ENCODE assay signal across 8 mouse cellular contexts in genomic region chr11:74546165-74546564, GRCm38 (mm10).
A peak's percentile ranks its signal among the peaks of the same experiment; 100 is the strongest.
DNase-seq lines count a peak whose midpoint lies in the region; ATAC-seq and TF ChIP-seq lines count a peak whose summit lies in the region.

No protein-coding gene starts in this region.

- H3K27me3 ChIP-seq in liver, adult 2 months (ENCODE audit: control insufficient read depth, insufficient read depth, low read length): no peaks in the 10 kb centered on the region

- H3K4me3 ChIP-seq in liver, adult 2 months (ENCODE audit: insufficient read depth, low read depth, low read length): no peak overlapping the region

- H3K36me3 ChIP-seq in liver, adult 2 months (ENCODE audit: control insufficient read depth, insufficient read depth, low read length): no peaks in the 10 kb centered on the region

- no peaks in the 10 kb centered on the region; the same call in 1 of the 2 replicates for H3K4me1 ChIP-seq in liver, adult 2 months (ENCODE audit: control insufficient read depth, insufficient read depth, low read length)

- ATAC-seq in CD4-positive, CD25-positive, alpha-beta regulatory T cell, adult 4 months: no peak

- peak; percentile 54; the same call in 1 of the 2 replicates for TF ChIP-seq CTCF in brain, embryonic 14.5 days (IDR thresholded peaks at IDR 0.05; ENCODE audit: borderline replicate concordance, extremely low read depth, insufficient read depth, insufficient read length)
- TF ChIP-seq CTCF in liver, adult 2 months (IDR thresholded peaks at IDR 0.05; ENCODE audit: low read depth, low read length): peak; percentile 34; the same call in 1 of the 2 replicates

- no peak overlapping the region for H3K9ac ChIP-seq in liver, adult 2 months (ENCODE audit: low read depth, low read length)

- WGBS in liver, adult 2 months: 26% methylated on average over 4 of the region's 4 CpGs

- no peak overlapping the region for H3K27ac ChIP-seq in liver, adult 2 months (replicated peaks; ENCODE audit: insufficient read depth, low read depth, low read length)

- no peaks in the 10 kb centered on the region for H3K79me2 ChIP-seq in liver, adult 2 months (ENCODE audit: control insufficient read depth, insufficient read depth, low read length)

- TF ChIP-seq POLR2A in brain, embryonic 14.5 days (IDR thresholded peaks at IDR 0.05; ENCODE audit: borderline replicate concordance, extremely low read depth, insufficient read depth, insufficient read length, poor library complexity, severe bottlenecking): no peak
- TF ChIP-seq POLR2A in liver, adult 2 months (IDR thresholded peaks at IDR 0.05; ENCODE audit: extremely low read depth, insufficient read depth, low read length): no peak

- DNase-seq in CD4-positive, CD25-positive, alpha-beta regulatory T cell, adult 2 months (ENCODE audit: low read depth, low spot score): peak; percentile 68
- peak; percentile 28 to 55 for DNase-seq in lung, adult 18-20 months
- no peak for DNase-seq in lung, postnatal 25 days (ENCODE audit: low spot score)
- peak; percentile 59 for DNase-seq in brain, embryonic 14.5 days (ENCODE audit: low read depth)
- peak; percentile 59 for DNase-seq in forelimb bud, embryonic 11.5 days (ENCODE audit: low read depth, low spot score)
- DNase-seq in liver, adult 2 months (ENCODE audit: extremely low read depth, low read depth, low spot score): no peak
- DNase-seq in spleen, postnatal 36 days (ENCODE audit: low spot score in 2 of 2): peak; percentile 45 to 53

Comparison
In these comparisons a context has a peak if more than half of its experiments do, and no peak if none do; other contexts are left out.
1. DNase-seq: peak in CD4-positive, CD25-positive, alpha-beta regulatory T cell, adult 2 months (single experiment), lung, adult 18-20 months (2 of 2), brain, embryonic 14.5 days (single experiment), forelimb bud, embryonic 11.5 days (single experiment) and spleen, postnatal 36 days (2 of 2); none in lung, postnatal 25 days (single experiment) and liver, adult 2 months (single experiment).